Mouse (Mus musculus): ENCODE results near the gene Cep170b. TPM values are rescaled to one million over a fixed set of nuclear protein-coding genes. Genes with fewer than 3 reads are reported as not detected.

The Cep170b gene
- polyA plus RNA-seq, 2 experiments, result 21.3 to 30.1 TPM

DNA sequence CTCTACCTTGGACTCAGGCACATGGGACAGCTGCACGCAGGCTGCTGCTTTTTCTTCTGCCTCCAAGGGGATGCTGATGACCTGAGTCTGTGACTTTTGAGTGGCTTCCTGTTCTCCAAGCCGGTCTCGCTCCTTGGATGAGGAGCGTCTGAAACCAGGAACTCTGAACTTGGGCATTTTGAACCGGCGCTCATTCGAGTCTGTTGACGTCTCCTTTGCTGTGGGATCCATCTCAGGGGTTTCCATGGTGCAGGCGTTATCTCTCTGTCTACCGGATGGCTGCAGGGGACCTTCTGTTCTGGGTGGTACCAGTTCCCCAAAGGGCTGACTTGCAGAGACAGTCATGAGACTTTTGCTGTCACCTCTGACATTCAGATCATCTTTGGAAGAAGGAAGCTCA, 54.2 kb downstream of the Cep170b start:
- no peak for ATAC-seq (ENCODE audit: low FRiP score, low read depth)
- no peak overlapping the region for H3K4me3 ChIP-seq (replicated peaks; ENCODE audit: low read length)
- no peak for DNase-seq (ENCODE audit: low spot score)
- no peaks in the 10 kb centered on the region; the same call in 1 of the 2 replicates for H3K4me1 ChIP-seq (ENCODE audit: control insufficient read depth, insufficient read depth, low read length)
- no peak overlapping the region for H3K9ac ChIP-seq (ENCODE audit: low read depth, low read length, severe bottlenecking)
- no peak overlapping the region for H3K4me2 ChIP-seq (replicated peaks; ENCODE audit: low read depth, low read length, severe bottlenecking)
- H3K27ac ChIP-seq (replicated peaks; ENCODE audit: low read depth, low read length), result no peak overlapping the region
- WGBS, result 89% methylated on average over 10 of the region's 10 CpGs
- no peak for TF ChIP-seq POLR2A (IDR thresholded peaks at IDR 0.05; ENCODE audit: borderline replicate concordance, extremely low read depth, insufficient read depth, insufficient read length)
- no peaks in the 10 kb centered on the region for H3K27me3 ChIP-seq (ENCODE audit: control insufficient read depth, insufficient read depth, low read length)
- peaks cover 3% of the 10 kb centered on the region; the same call in 1 of the 2 replicates for H3K9me3 ChIP-seq (ENCODE audit: control insufficient read depth, low read length)
- H3K36me3 ChIP-seq (ENCODE audit: control insufficient read depth, insufficient read depth, low read length), result no peaks in the 10 kb centered on the region

DNA sequence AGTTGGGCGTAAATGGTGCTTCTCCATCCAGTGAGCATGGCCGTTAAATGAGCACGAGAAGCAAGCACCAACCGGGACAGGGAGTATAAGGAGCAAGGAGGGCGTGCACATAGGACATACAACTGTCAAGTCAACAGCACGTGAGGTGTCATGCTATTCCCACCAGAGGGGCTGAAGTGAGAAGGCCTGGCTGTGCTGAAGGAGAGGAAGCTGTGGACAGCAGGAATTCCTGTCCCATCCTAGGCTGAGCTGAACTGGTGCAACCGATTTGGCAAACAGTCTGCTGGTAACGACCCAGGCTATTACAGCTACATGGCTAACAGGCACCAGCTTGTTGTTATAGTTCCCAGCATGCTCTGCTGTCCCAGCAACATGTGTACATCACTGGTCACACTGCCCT, 70.8 kb downstream of the Cep170b start:
- Histone ChIP-seq H3K27me3 (ENCODE audit: control insufficient read depth, insufficient read depth, low read length) (no peaks in the 10 kb centered on the region), H3K4me2 (replicated peaks; ENCODE audit: low read depth, low read length, severe bottlenecking) (no peak overlapping the region), H3K9ac (ENCODE audit: low read depth, low read length, severe bottlenecking) (no peak overlapping the region), H3K4me3 (replicated peaks; ENCODE audit: low read length) (no peak overlapping the region), H3K9me3 (ENCODE audit: control insufficient read depth, low read length) (no peaks in the 10 kb centered on the region), H3K36me3 (ENCODE audit: control insufficient read depth, insufficient read depth, low read length) (no peaks in the 10 kb centered on the region), H3K27ac (replicated peaks; ENCODE audit: low read depth, low read length) (no peak overlapping the region), H3K4me1 (ENCODE audit: control insufficient read depth, insufficient read depth, low read length) (peaks cover 11% of the 10 kb centered on the region)
- WGBS, result 43% methylated on average over 8 of the region's 8 CpGs
- ATAC-seq (ENCODE audit: low FRiP score, low read depth) (no peak), DNase-seq (ENCODE audit: low spot score) (no peak)
- TF ChIP-seq POLR2A (IDR thresholded peaks at IDR 0.05; ENCODE audit: borderline replicate concordance, extremely low read depth, insufficient read depth, insufficient read length), result no peak

DNA sequence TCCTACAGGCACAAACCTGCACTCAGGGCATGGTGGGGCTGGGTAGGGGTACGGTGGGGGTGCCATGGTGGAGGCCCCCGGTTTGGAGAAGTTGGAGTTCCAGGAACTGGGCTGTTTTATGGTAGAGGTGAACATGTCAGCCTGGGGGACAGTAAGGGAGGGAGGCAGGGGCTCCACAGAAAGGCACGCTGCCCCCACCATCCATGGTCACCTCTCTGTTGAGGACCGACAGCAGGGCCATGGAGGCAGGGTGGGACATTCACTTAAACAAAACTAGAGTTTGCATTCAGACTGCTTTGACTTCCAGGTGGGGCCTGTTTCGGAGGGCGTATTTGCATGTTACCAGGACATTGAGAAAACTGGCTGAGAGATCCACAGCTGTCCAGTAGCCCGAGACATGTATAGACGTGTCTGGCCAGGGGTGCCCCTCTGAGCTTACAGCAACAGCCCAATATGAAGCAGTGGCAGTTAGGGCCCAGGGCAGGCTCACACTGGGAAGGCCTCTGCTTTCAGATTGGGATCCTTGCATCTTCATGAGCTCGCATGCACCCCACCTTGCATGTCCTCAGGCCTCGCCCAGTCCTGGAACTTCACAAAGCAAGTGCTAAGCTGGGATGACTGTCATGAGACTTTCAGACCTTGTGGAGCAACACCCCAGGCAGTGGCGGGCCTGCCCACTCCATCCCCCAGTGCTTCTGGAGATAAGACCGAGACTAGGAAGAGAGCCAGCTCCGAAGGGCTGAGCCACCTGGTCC, 73.5 kb downstream of the Cep170b start:
- Histone ChIP-seq H3K4me1 (ENCODE audit: control insufficient read depth, insufficient read depth, low read length) (peaks cover 28% of the 10 kb centered on the region), H3K4me2 (replicated peaks; ENCODE audit: low read depth, low read length, severe bottlenecking) (no peak overlapping the region), H3K27ac (replicated peaks; ENCODE audit: low read depth, low read length) (no peak overlapping the region), H3K4me3 (replicated peaks; ENCODE audit: low read length) (no peak overlapping the region), H3K27me3 (ENCODE audit: control insufficient read depth, insufficient read depth, low read length) (no peaks in the 10 kb centered on the region), H3K36me3 (ENCODE audit: control insufficient read depth, insufficient read depth, low read length) (no peaks in the 10 kb centered on the region), H3K9ac (ENCODE audit: low read depth, low read length, severe bottlenecking) (peak overlapping the region; percentile 3; the same call in 1 of the 2 replicates), H3K9me3 (ENCODE audit: control insufficient read depth, low read length) (no peaks in the 10 kb centered on the region)
- DNase-seq (ENCODE audit: low spot score) (peak; percentile 28), ATAC-seq (ENCODE audit: low FRiP score, low read depth) (no peak)
- WGBS, result 61% methylated on average over 13 of the region's 13 CpGs
- no peak for TF ChIP-seq POLR2A (IDR thresholded peaks at IDR 0.05; ENCODE audit: borderline replicate concordance, extremely low read depth, insufficient read depth, insufficient read length)

DNA sequence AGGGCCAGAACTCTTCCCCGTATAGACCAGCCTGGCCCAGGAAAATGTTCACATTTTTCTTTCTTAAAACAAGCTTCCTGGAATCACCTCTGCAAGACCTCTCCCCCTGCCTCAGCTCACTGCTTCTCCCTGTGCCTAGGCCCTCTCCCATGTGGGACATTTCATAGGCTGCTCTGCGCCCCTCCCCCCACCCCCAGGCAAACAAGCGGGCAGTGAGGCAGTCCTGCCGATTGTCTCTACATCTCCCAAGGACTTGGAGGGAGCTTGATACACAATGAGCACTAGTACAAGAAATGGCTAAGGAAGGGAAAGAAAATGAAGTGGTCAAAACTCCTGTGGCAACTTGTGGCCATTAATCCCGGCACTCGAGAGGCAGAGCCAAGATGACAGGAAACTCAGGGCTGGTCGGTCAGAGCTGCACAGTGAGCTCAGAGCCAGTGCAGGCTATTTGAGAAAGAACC, 74.1 kb downstream of the Cep170b start:
- H3K36me3 ChIP-seq (ENCODE audit: control insufficient read depth, insufficient read depth, low read length), result no peaks in the 10 kb centered on the region
- no peaks in the 10 kb centered on the region for H3K27me3 ChIP-seq (ENCODE audit: control insufficient read depth, insufficient read depth, low read length)
- H3K4me3 ChIP-seq (replicated peaks; ENCODE audit: low read length), result no peak overlapping the region
- peak overlapping the region; percentile 3; the same call in 1 of the 2 replicates for H3K9ac ChIP-seq (ENCODE audit: low read depth, low read length, severe bottlenecking)
- no peaks in the 10 kb centered on the region for H3K9me3 ChIP-seq (ENCODE audit: control insufficient read depth, low read length)
- DNase-seq (ENCODE audit: low spot score) (no peak), ATAC-seq (ENCODE audit: low FRiP score, low read depth) (no peak)
- H3K4me1 ChIP-seq (ENCODE audit: control insufficient read depth, insufficient read depth, low read length), result peaks cover 29% of the 10 kb centered on the region
- no peak for TF ChIP-seq POLR2A (IDR thresholded peaks at IDR 0.05; ENCODE audit: borderline replicate concordance, extremely low read depth, insufficient read depth, insufficient read length)
- 21% methylated on average over 7 of the region's 7 CpGs for WGBS
- H3K27ac ChIP-seq (replicated peaks; ENCODE audit: low read depth, low read length), result no peak overlapping the region
- no peak overlapping the region for H3K4me2 ChIP-seq (replicated peaks; ENCODE audit: low read depth, low read length, severe bottlenecking)

DNA sequence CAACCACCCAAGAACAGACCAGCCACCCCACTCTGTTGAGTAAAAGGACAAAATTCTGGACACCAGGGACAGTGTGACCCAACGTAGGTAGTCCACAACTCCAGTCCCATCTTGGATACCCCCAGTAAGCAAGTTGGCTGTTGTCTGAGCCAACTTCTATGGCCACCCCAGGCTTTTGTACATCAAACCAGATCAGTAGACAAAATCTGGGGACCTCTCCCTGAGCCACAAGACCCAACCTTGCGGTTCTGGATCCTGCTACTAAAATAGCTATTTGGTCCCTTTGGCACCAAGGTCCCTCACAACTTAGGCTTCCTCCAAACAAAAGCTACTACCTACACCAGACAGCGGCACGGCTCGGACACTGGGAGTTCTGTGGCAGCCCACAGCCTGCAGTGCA, 74.7 kb downstream of the Cep170b start:
- Histone ChIP-seq H3K27me3 (ENCODE audit: control insufficient read depth, insufficient read depth, low read length) (no peaks in the 10 kb centered on the region), H3K9ac (ENCODE audit: low read depth, low read length, severe bottlenecking) (0 out of 2 replicates have a peak overlapping the region, but pooled peaks have one; percentile 21), H3K4me2 (replicated peaks; ENCODE audit: low read depth, low read length, severe bottlenecking) (no peak overlapping the region), H3K9me3 (ENCODE audit: control insufficient read depth, low read length) (no peaks in the 10 kb centered on the region), H3K27ac (replicated peaks; ENCODE audit: low read depth, low read length) (no peak overlapping the region), H3K4me3 (replicated peaks; ENCODE audit: low read length) (no peak overlapping the region), H3K4me1 (ENCODE audit: control insufficient read depth, insufficient read depth, low read length) (peaks cover 29% of the 10 kb centered on the region), H3K36me3 (ENCODE audit: control insufficient read depth, insufficient read depth, low read length) (no peaks in the 10 kb centered on the region)
- DNase-seq (ENCODE audit: low spot score), result no peak
- no peak for TF ChIP-seq POLR2A (IDR thresholded peaks at IDR 0.05; ENCODE audit: borderline replicate concordance, extremely low read depth, insufficient read depth, insufficient read length)
- 86% methylated on average over 5 of the region's 5 CpGs for WGBS
- no peak for ATAC-seq (ENCODE audit: low FRiP score, low read depth)
